Mouse (Mus musculus) layer of hippocampus, adult 18-20 months (tissue): ENCODE results near the gene Acd. TPM values are rescaled to one million over a fixed set of nuclear protein-coding genes. Genes with fewer than 3 reads are reported as not detected.
A peak's percentile ranks its signal among the peaks of the same experiment; 100 is the strongest.

Experiments
- DNase-seq, 2 experiments: peaks; one replicate each; pipeline ENCODE4 v3.0.0; 2022; ENCODE audit warnings: low spot score in 2 of 2
- total RNA-seq, 2 experiments: library from RNA; stranded (reverse); gene quantifications; 2 replicates each; pipeline ENCODE4 v1.2.3; 2021

The Acd gene
- total RNA-seq, 2 experiments from 2014 or later = 46.1 to 47.4 TPM

DNA sequence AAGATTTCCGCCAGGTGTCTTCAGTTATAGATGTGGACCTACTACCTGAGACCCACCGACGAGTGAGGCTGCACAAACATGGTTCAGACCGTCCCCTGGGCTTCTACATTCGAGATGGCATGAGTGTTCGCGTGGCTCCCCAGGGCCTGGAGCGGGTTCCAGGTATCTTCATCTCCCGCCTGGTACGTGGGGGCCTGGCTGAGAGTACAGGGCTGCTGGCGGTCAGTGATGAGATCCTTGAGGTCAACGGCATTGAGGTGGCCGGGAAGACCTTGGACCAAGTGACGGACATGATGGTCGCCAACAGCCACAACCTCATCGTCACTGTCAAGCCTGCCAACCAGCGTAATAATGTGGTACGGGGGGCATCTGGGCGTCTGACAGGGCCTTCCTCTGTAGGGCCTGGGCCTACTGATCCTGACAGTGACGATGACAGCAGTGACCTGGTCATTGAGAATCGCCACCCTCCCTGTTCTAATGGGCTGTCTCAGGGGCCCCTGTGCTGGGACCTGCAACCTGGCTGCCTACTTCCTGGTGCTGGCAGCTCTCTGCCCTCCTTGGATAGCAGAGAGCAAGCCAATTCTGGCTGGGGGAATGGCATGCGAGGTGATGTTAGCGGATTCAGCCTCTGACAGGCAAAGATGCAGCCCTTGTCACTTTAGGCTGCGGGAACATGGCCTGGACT lies 2.0 kb upstream of the Acd start:
- DNase-seq = no peak

GRCm38 (mm10) chr8:105702001-105702401 lies 1.1 kb upstream of the Acd start:
- no peak for DNase-seq

GRCm38 (mm10) chr8:105700566-105700965 lies 336 bp downstream of the Acd start:
- DNase-seq = peak in 1 of 2 experiments; percentile 39

- no peak for DNase-seq
Measured at GRCm38 (mm10) chr8:105699488-105700215, 1.2 kb downstream of the Acd start.

DNA sequence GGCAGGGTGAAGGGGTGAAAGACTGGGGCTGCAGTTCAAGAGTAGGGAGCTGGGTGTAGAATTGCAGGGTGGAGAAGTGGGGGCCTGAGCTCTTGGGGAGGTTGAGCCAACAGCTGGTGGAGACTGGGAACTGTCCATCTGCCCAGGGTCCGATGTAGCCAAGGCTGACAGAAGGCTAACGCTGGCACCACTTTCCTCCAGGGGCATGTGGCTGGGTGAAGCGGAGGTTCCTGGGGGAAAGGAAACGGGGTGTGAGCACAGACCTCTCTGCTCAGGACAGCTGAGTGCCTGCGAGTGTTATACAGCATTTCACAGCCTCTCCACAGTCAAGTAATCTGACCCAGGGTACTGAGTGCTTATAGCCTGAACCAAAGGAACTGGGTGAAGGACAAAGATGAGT lies 2.2 kb downstream of the Acd start:
- DNase-seq = no peak

- DNase-seq = no peak
Measured at GRCm38 (mm10) chr8:105697196-105697780, 3.6 kb downstream of the Acd start.

DNA sequence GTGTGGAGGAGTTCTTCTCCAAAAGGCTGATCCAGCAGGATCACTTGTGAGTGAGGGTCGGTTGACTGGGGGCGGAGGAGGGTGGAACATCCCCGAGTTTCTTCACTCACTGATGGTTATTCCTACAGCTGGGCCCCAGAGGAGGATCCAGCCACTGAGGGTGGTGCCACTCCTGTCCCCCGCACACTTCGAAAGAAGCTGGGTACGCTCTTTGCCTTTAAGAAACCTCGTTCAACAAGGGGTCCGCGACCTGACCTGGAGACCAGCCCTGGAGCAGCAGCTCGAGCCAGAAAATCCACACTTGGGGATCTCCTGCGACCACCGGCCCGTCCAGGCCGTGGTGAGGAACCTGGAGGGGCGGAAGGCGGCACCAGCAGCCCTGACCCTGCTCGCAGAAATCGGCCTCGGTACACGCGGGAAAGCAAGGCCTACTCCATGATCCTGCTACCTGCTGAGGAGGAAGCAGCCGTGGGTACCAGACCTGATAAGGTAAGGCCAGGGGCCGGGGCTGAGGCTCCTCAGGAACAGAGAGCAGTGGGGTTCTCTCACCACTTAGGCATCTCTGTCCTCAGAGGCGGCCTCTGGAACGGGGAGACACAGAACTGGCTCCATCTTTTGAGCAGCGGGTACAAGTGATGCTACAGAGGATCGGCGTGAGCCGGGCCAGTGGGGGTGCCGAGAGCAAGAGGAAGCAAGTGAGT lies 5.7 kb downstream of the Acd start:
- no peak for DNase-seq

DNA sequence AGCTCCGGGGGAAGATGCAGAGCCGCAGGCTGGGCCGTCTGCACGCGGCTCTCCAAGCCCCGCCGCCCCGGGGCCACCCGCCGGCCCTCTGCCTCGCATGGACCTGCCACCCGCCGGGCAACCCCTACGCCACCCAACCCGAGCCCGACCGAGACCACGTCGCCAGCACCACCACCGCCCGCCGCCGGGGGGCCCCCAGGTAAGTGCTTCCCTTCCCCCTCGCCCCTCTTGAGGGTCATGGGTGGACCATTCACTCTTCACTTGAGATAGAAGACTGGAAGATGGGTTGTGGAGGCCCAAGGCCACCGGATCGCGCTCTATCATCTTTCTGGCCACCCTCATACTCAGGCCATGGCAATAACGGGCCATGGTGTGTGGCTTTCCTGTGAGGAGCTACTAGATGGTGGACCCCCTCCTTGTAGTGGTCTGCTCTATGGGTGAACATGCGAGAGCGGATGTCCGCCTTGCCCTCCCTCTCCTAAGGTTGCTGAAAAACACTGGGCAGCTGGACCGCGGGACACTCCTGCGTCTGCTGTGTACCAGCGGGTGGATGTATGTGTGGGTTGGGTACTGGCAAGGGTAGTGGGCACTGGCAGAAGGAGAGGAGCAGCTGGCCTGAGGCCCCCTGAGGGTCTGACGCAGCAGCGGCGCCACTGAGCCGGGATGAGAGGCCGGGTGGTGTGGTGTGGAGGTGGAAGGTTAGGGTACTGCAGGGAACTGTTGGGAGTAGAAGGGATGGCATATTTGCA lies 6.7 kb downstream of the Acd start:
- DNase-seq = peak in 1 of 2 experiments; percentile 53

DNA sequence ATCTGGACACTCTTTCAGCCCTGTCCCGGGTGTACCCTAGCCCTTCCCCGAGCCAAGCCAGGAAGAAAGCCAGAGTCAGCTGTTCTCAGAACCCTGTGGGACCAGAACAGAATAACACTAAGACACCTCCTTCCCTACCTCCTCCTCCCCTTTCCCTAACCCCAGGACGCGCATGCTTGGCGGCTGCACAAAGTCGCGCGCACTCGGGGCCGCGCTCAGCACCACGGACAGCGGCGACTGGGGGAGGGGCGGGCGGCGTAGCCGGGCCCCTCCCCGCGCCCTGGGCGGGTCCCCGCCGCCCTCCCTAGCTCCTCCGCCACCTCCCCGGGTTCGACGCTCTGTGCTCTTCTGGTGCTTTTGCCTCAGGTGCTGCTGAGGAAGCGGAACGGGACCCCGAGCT lies 7.3 kb downstream of the Acd start:
- peak; percentile 81 to 83 for DNase-seq

GRCm38 (mm10) chr8:105692449-105693182 lies 8.3 kb downstream of the Acd start:
- DNase-seq = no peak

DNA sequence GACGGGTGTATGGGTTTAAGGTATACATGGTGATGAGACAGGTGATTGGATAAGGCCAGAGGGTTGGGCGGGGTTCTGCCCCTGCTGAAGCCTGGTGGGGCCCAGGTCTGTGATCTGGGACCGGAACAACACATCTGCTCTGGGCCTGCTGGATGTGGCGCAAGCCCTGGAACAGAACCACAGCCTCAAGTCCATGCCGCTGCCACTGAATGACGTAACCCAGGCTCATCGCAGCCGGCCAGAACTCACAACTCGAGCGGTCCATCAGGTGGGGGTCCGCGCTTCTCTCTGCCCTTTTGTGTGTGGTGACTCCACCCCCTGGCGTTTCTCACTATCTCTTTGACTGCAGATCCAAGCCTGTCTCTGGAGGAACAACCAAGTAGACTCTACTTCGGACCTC lies 9.9 kb downstream of the Acd start:
- DNase-seq = no peak

GRCm38 (mm10) chr8:105689983-105690360 lies 10.9 kb downstream of the Acd start:
- DNase-seq = no peak

- DNase-seq = no peak
Measured at GRCm38 (mm10) chr8:105689256-105689982, 11.5 kb downstream of the Acd start.

- no peak for DNase-seq
Measured at GRCm38 (mm10) chr8:105688242-105688752, 12.6 kb downstream of the Acd start.

DNA sequence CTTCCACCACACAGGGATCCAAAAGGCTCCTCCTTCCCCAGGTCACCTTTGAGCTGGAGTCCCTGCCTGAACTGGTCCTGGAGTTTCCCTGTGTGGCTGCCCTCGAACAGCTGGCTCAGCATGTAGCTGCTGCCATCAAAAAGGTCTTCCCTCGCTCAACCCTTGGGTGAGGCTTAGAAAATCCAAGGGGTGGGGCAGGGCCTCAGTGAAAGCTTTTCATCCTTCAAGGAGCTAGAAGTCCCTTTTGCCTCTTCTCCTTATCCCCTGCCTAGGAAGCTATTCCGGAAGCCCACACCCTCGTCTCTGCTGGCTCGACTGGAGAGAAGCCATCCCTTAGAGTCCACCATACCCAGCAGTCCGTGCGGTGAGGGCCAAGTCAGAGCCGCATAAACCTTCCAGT lies 13.4 kb downstream of the Acd start:
- DNase-seq = no peak

- DNase-seq = no peak
Measured at GRCm38 (mm10) chr8:105686551-105686950, 14.4 kb downstream of the Acd start.

- DNase-seq = no peak
Measured at GRCm38 (mm10) chr8:105685796-105686308, 15.1 kb downstream of the Acd start, which contains the start of gene Carmil2. Gene Carmil2 (plus strand): TSS chr8:105686274.

DNA sequence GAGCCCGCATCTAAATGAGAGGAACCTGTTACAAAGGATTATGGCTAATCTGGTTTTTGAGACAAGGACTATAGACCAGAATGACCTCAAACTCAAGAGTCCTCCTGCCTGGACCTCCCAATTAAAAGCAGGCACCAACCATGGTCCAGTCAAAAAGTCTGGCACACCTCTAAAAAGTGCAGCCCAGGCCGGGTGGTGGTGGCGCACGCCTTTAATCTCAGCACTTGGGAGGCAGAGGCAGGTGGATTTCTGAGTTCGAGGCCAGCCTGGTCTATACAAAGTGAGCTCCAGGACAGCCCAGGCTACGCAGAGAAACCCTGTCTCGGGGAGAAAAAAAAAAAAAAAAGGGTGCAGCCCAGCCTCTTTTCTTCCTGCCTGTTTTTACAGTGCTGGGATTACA lies 15.6 kb downstream of the Acd start:
- DNase-seq = no peak

DNA sequence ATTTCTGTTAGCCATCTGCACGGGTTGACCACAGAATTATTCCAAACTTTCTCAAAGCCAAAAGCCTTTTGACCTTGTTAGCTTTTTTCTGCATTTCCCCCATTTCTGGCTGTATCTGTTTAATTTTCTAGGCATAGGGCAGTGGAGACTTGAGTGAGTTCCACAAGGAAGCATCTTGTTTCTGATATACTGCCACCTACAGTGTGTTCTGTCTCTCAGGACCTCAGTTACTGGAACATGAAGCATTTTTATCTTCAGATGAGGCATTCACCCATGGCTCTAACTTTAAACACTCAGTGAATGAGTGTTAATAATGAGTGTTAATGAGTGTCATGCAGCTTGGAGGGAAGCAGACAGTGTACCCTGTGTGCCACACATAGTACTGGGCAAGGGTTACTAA lies 23.0 kb downstream of the Acd start:
- no peak for DNase-seq
